Mouse (Mus musculus) gastrocnemius, postnatal 14 days (tissue): Measurements from ENCODE around the gene Pkn1. TPM values are rescaled to one million over a fixed set of nuclear protein-coding genes. Genes with fewer than 3 reads are reported as not detected.

ENCODE experiments used
- DNase-seq: peaks from one replicate; pipeline ENCODE4 v3.0.0; 2021; ENCODE audit warnings: mixed read lengths
- intact Hi-C: fragments of 180-260 bp; cut with DNase I; formaldehyde crosslinking; loops from one replicate; pipeline ENCODE4 v1.15.1; 2025; ENCODE audit warnings: low total_unique reads
- long read RNA-seq, 2 experiments: library from polyadenylated mRNA; stranded (forward); transcript quantifications; one replicate each; pipeline ENCODE4 v2.0.0; 2021
- total RNA-seq, 2 experiments: library from RNA; stranded (reverse); gene quantifications; 2 replicates each; pipeline ENCODE4 v1.2.3; 2021

Pkn1 gene
- total RNA-seq, result 10 to 100 TPM; 52.5 to 52.6 TPM
- long read RNA-seq, experiment 1, full-length matches to known transcripts, result 33 of 57 reads
- long read RNA-seq, experiment 1, partial matches to known transcripts, result 4 of 57 reads
- long read RNA-seq, experiment 1, other reads (novel, unspliced or antisense), result 20 of 57 reads
- long read RNA-seq, experiment 2, full-length matches to known transcripts, result 59 of 98 reads
- long read RNA-seq, experiment 2, partial matches to known transcripts, result 11 of 98 reads
- long read RNA-seq, experiment 2, other reads (novel, unspliced or antisense), result 28 of 98 reads

GRCm38 (mm10) chr8:83698661-83699453 lies at the start of gene Pkn1:
Gene Pkn1 (minus strand): TSS chr8:83699179.
- DNase-seq, result peak; percentile 86
- intact Hi-C loops, result no loop called here

- peak; percentile 70 for DNase-seq
- intact Hi-C loops, result no loop called here
These were observed 49.7 kb upstream of the Pkn1 start for GRCm38 (mm10) chr8:83748708-83749107.

GRCm38 (mm10) chr8:83747661-83748346 lies 48.8 kb upstream of the Pkn1 start:
- peak; percentile 75 for DNase-seq
- intact Hi-C loops, result no loop called here

- intact Hi-C loops, result no loop called here
- DNase-seq, result no peak
These were observed 45.1 kb upstream of the Pkn1 start for GRCm38 (mm10) chr8:83744070-83744469.

GRCm38 (mm10) chr8:83742968-83743367 lies 44.0 kb upstream of the Pkn1 start:
- intact Hi-C loops, result no loop called here
- no peak for DNase-seq

GRCm38 (mm10) chr8:83741849-83742655 lies 43.1 kb upstream of the Pkn1 start:
- intact Hi-C loops, result no loop called here
- DNase-seq, result no peak

- intact Hi-C loops, result no loop called here
- DNase-seq, result peak; percentile 85
These were observed 42.2 kb upstream of the Pkn1 start, which contains the start of gene Adgre5 for GRCm38 (mm10) chr8:83740976-83741741. Gene Adgre5 (minus strand): TSS chr8:83741326.

- DNase-seq, result no peak
- intact Hi-C loops, result no loop called here
These were observed 41.6 kb upstream of the Pkn1 start for GRCm38 (mm10) chr8:83740586-83740975.

- DNase-seq, result peak; percentile 31
These were observed 40.9 kb upstream of the Pkn1 start for GRCm38 (mm10) chr8:83739711-83740468.

GRCm38 (mm10) chr8:83738949-83739710 lies 40.2 kb upstream of the Pkn1 start:
- peak; percentile 54 for DNase-seq

More at GRCm38 (mm10) chr8:83739711-83740468, 40.9 kb upstream of the Pkn1 start:
- intact Hi-C loops, result no loop called here

GRCm38 (mm10) chr8:83737852-83738562 lies 39.0 kb upstream of the Pkn1 start:
- intact Hi-C loops, result no loop called here
- DNase-seq, result peak; percentile 72

More at GRCm38 (mm10) chr8:83738949-83739710, 40.2 kb upstream of the Pkn1 start:
- intact Hi-C loops, result no loop called here

- intact Hi-C loops, result no loop called here
- no peak for DNase-seq
These were observed 38.4 kb upstream of the Pkn1 start for GRCm38 (mm10) chr8:83737346-83737745.

- no peak for DNase-seq
- intact Hi-C loops, result no loop called here
These were observed 37.7 kb upstream of the Pkn1 start for GRCm38 (mm10) chr8:83736681-83737080.

GRCm38 (mm10) chr8:83732919-83733318 lies 33.9 kb upstream of the Pkn1 start:
- DNase-seq, result no peak
- intact Hi-C loops, result no loop called here

GRCm38 (mm10) chr8:83731906-83732305 lies 32.9 kb upstream of the Pkn1 start:
- no peak for DNase-seq
- intact Hi-C loops, result no loop called here

- DNase-seq, result peak; percentile 38
- intact Hi-C loops, result loop anchor here (10.0 kb wide), 1 partner anchor 64 kb away; the partner anchor contains the start of gene Ptger1
These were observed 30.2 kb upstream of the Pkn1 start for GRCm38 (mm10) chr8:83729009-83729807.
